Mouse (Mus musculus) left cerebral cortex, postnatal 25 days (tissue): ENCODE measurements around the gene Dnmt3c. TPM values are rescaled to one million over a fixed set of nuclear protein-coding genes. Genes with fewer than 3 reads are reported as not detected.
"Not testable (repeated sequence)": the region's sequence is repeated elsewhere in the genome, so short reads cannot be mapped to it uniquely, and the experiment has no call there.

Source experiments
- DNase-seq, 2 experiments: peaks; one replicate each; pipeline ENCODE4 v3.0.0; 2022; ENCODE audit warnings: low spot score in 2 of 2, mixed read lengths in 1 of 2
- intact Hi-C: fragments of 180-260 bp; cut with DNase I; formaldehyde crosslinking; loops from one replicate; pipeline ENCODE4 v1.15.1; 2025
- total RNA-seq, 2 experiments: library from RNA; stranded (reverse); gene quantifications; 2 replicates each; pipeline ENCODE4 v1.2.3; 2021

The Dnmt3c gene
- not detected for total RNA-seq

DNA sequence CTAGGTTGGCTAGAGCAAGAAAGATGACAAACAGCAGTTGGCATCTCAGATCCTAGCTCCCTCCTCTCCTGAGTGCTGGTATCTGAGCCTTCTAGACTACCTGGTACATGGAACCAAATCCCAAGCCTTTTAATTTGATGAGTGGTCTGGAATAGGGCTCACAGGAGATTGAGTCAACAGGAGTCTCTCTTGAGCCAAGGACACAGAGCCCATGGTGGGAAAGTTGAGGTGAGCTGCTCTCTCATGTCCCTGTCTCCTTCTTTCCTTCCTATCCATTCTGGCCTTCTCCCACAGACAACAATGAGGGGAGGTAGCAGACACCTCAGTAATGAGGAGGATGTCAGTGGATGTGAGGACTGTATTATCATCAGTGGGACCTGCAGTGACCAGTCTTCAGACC, at the start of gene Dnmt3c:
Gene Dnmt3c, plus strand, starts transcription at position 301 of the 400 bp plus-strand sequence.
- no peak for DNase-seq
- intact Hi-C loops, result no loop called here

DNA sequence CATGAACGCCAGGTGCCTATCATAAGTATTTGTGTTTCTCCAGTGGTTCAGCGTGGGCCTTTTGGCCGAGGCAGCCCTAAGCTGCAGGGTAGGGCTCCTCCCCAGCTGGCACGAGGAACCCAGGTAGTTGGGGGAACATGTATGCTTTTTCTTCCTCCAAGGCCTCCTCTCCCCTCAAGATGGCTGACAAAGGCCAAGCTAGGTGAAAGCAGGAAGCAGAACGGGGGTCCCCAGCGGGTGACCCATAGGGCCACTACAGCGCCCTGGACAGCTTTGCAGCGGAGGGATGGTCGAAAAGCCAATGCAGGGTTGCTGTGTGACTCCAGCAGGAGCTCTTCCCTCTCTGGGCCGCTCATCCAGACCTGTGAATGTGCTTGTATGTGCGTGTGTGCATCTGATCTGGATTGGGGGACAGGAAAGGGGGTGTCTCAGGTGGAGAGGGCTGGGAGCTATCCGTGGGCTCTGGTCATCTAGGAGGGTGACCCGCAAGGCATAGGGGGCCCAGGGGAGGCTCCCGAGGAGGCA, 47.6 kb upstream of the Dnmt3c start:
- intact Hi-C loops, result no loop called here
- no peak for DNase-seq

DNA sequence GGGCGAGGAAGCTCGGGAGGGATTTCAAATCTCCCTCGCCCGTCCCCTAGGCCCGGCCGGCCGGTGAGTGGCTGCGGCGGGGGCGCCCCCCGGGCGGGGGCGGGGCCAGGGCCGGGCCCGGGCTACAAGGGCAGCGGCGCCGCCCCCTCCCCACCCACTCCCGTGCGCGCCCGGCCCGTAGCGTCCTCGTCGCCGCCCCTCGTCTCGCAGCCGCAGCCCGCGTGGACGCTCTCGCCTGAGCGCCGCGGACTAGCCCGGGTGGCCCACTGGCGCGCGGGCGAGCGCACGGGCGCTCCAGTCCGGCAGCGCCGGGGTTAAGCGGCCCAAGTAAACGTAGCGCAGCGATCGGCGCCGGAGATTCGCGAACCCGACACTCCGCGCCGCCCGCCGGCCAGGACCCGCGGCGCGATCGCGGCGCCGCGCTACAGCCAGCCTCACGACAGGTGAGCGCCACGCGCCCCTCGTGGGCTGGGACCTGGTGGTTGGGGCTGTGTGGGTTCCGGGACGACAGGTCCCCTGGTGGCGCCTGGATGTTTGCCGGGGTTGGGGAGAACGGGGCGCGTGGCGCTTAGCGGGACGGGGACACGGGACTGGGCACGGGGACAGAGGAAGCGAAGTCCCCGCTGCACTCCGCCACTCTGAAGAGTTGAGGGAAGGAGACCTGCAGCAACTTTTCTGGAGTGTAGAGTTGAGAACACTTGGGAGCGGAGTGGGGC, 47.0 kb upstream of the Dnmt3c start, which contains the start of gene Dnmt3b:
Gene Dnmt3b, plus strand, starts transcription at position 153 of the 716 bp plus-strand sequence.
- DNase-seq, result peak; percentile 33 to 59
- intact Hi-C loops, result no loop called here

DNA sequence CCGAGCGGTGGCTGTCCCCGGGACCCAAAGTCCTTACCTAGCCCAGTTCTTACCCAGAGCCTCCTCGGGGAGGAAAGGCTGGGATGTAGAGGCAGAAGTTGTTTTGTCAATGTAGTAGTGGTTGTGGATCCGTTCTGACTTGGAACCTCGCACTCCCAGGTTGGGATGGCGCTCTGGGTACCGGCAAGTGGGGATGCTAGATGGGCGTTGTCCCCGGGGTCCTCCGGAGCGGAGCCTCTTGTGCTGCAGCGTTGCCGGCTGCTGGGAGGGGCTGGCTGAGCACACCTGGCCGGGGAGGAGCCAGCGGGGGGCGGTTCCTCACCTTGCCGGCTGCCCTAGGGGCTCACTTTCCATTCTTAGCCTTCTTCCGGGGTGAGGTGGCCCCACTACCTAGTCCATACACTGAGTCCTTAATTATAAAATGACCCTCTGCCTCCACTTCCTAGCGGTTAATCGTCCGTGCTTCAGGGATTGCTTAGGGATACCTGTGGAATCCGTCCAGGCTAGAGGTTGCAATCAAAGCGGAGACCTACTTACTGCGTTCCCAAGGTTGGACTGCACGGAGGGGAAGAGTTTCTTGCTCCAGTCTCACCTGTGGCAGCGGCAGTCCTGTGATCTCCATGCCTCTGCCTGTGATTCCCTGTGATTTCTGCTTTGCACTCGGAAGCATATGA, 46.3 kb upstream of the Dnmt3c start:
- no peak for DNase-seq
- intact Hi-C loops, result no loop called here

DNA sequence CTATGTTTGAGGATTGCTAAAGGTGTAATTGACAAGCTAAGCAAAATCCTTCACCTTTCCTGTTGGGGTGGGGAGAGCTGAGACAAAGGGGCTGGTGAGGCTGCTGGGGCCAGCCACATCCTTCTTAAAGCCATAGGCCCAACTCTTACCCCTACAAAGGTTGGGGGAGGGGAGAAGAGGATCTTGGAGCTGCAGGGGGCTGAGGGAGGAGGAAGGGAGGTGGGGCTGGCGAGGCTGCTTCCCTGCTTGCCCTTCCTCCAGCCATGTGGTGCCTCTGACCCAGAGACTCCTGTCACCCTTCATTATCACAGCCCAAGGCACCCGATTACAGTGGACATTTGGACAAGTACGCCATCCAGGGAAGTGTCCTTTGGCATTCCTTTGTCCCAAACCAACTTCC, 44.8 kb upstream of the Dnmt3c start:
- intact Hi-C loops, result no loop called here
- no peak for DNase-seq

DNA sequence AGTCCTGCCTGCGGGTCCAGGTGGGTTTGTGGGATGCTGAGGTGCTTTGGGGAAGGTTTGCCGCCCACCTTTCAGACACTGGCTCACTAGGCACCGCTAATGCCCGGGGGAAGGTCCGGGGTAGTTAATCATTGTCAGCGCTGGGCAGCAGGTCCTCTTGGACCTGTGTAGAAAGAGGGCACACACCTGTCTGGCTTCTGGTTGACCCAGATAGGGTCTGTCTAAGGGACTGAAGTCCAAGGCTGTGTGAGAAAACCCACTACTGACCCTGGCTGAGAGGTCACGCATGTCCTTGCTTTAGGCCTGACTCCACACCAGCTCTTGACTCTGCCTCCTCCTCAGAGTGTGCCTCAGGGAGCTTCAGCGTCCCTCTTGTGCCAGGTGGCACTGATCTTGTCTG, 38.8 kb upstream of the Dnmt3c start:
- DNase-seq, intact Hi-C loops: not testable (repeated sequence)

DNA sequence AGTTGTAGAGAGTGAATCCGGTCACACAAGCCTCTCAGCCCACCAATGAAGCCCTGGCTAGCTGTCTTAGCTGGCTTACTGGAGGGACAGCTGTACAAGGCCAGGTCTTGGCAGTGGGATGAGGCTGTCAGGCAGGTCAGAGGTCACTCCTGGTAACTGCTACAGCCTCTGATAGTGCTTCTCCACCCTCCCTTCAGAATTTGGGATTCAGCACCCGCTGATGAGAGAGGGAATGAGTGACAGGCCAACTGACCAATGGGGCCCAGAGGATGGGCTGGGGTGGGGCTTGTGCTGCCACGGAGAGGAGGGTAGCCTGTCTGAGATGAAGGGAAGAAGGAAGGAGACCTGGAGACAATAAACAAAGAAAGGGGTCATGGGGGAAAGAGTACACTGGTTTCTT, 35.8 kb upstream of the Dnmt3c start:
- intact Hi-C loops, result no loop called here
- DNase-seq, result no peak

DNA sequence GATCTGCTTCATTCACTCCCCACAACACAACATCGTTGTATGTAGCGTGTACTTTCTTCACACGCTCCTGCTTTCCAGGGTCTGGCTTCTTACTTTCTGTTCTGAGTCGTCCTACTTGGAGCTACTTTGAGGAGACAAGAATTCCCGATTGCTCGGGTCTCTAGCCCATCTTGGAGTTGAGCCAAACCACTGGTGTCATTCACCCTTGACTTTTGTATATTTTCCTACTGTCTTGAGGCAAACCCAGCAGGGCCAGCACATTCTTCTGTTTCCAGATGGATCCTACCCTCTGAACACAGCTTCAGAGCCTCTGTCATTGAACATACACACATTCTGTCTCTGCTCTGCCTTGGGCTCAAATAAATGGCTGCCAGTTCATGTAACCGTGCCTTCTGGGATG, 31.1 kb upstream of the Dnmt3c start:
- DNase-seq, result no peak
- intact Hi-C loops, result loop anchor here (5.0 kb wide), 2 partner anchors 132 to 287 kb away; no protein-coding TSS in a partner anchor

DNA sequence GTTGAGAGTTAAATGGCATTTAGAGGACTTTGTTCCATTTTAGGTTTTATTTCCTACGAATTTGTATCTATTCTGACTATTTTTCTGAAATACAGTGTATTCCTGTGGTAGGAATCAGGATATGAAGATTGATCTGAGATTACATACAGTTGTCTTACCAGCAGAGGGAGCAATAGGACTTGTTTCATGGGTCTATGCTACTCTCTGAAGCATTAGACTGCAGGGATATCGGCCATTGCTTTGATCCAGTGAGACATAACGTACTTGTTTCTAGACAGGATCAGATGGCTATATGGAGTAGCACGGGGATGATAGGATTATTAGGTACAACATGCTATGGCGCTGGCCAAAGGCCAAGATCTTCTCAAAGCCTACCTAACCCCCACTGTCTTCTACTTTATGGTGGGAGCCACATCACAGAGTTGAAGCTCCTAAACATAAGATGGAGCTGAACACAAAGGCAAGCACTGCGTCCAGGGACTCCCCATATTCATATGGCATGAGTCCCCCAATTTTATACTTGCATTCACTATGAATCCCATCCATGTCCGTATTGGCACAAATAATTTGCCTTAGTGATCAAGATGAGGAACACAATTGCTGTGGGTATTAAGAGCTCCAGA, 27.6 kb upstream of the Dnmt3c start:
- intact Hi-C loops, result loop anchor here (2.0 to 5.0 kb wide), 4 partner anchors 128 to 283 kb away; no protein-coding TSS in a partner anchor
- DNase-seq, result peak; percentile 52 to 75

DNA sequence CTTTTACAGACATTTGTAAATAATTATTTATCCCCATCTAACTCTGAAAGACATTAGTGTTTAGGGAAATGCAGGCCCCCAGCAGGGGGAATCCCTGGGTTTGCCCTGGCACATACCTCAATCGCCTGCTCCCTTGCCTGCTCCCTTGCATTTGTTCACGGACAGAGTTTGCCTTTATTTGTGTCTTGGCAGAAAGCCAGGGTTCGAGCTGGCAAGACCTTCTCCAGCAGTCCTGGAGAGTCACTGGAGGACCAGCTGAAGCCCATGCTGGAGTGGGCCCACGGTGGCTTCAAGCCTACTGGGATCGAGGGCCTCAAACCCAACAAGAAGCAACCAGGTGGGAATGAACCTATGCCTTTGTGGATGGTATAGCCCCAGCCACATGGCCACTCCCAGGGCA, 26.3 kb upstream of the Dnmt3c start:
- DNase-seq, result peak in 1 of 2 experiments; percentile 8
- intact Hi-C loops, result no loop called here

DNA sequence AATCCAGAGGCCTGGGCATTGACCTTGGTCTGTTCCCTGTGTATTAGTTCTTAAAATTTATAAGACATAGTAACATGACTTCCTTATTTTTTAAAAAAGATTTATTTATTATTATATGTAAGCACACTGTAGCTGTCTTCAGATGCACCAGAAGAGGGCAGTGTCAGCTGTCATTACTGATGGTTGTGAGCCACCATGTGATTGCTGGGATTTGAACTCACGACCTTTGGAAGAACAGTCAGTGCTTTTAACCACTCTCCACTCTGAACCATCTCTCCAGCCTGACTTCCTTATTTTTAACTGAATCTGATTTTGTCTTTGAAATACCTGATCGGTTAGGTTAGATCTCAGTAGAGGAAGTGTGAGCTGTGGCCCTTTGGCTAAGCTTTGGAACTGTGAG, 23.8 kb upstream of the Dnmt3c start:
- no peak for DNase-seq
- intact Hi-C loops, result loop anchor here (1.0 kb wide), 1 partner anchor 45 kb away; no protein-coding TSS in a partner anchor

DNA sequence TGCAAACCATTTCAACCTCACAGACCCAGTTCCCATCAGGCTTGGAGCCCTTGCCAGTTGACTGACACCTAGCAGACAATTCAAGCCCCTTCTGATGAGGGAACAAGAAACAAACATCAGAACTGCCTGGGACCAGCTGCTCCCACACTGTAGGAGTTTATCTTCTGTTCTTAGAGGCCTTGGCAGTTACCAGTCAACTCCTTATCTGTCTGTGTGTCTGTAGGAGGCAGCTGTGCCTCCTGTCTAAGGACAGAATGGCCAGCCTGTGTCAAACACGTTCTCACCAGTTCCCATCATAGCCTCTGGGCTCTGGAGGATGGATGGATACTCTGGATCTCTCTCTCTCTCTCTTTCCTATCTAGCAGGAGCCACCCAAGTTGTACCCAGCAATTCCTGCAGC, 21.1 kb upstream of the Dnmt3c start:
- DNase-seq, intact Hi-C loops: not testable (repeated sequence)

DNA sequence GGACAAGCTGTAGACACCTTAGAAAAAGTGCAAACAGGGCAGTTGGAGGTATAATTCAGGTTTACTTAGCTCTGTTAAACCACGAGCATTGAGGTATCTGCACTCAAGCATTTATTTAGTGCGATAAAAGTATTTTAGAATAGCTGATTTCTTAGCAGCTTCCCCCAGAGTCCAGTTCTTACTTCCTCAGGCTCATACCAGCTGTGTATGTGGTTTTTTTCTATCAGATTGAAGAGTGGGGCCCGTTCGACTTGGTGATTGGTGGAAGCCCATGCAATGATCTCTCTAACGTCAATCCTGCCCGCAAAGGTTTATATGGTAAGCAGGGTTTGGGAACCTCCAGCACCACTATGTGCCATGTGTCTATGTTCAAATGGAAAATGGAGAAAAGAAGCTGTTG, 19.5 kb upstream of the Dnmt3c start:
- intact Hi-C loops, result no loop called here

DNA sequence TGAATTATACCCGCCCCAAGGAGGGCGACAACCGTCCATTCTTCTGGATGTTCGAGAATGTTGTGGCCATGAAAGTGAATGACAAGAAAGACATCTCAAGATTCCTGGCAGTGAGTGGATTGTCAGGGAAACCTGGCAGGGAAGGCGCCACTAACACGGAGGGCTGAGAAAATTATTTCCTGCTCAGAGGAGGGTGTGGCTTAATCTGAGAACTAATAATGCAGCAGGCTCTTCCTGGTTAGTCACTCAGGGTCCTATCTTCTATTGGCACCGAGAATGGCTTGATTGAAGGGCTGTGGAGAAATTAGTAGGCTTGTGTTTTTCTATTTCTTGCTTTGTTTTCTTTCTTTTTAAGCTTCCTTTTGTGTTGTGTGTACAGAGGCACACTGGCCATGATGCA, 18.9 kb upstream of the Dnmt3c start:
- intact Hi-C loops, result no loop called here
- no peak for DNase-seq

More for the DNA sequence above, 19.5 kb upstream of the Dnmt3c start:
- no peak for DNase-seq

DNA sequence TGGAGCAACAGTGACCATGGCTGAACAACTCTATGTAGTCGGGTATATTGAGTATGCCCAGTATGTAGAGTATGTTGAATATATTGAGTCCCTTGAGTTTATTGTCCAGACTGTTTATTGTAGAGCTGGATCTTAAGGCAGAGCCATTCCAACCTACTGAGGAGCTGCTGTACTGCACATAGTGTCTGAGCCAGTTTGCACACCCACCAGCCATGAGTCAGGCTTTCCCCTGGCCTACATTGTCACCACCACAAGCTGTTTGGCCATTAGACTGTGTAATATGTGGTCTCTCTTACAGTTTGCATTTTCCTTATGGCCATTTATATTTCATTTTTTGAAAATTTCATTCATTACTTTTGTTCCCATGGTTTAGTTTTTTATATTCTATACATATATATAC, 16.5 kb upstream of the Dnmt3c start:
- peak; percentile 5 to 81 for DNase-seq
- intact Hi-C loops, result no loop called here

DNA sequence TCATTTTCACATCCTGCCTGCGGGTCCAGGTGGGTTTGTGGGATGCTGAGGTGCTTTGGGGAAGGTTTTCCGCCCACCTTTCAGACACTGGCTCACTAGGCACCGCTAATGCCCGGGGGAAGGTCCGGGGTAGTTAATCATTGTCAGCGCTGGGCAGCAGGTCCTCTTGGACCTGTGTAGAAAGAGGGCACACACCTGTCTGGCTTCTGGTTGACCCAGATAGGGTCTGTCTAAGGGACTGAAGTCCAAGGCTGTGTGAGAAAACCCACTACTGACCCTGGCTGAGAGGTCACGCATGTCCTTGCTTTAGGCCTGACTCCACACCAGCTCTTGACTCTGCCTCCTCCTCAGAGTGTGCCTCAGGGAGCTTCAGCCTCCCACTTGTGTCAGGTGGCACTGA, 3.0 kb upstream of the Dnmt3c start:
- intact Hi-C loops, DNase-seq: not testable (repeated sequence)

DNA sequence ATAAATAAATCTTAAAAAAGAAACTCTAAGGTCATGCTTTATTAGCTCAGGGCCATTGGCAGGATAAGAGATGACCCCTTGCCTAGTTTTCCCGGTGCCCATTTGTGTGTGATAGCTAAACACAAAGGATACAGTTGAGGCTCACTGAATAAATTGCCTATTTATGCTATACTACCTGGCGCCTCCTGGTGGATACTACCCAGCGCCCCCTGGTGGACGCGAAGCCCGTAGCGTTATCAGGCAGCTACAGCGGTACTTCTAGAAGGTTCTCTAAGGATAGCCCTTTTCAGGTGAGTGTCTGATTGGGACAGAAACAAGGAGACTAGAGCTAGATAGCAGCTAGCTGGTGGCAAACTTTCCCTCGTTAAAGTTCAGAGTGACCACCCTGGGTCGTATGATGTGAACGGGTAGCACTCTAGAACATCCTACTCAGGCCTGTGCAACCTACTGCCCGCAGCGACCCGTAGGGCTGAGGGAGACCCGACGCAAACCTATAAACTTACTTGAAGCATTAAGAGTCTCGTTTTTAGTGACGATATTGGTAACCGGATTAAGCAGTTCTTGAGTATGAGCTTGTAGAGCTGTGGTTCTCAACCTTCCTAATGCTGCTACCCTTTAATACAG, 1.9 kb upstream of the Dnmt3c start:
- intact Hi-C loops, result no loop called here
- peak; percentile 5 to 6 for DNase-seq

DNA sequence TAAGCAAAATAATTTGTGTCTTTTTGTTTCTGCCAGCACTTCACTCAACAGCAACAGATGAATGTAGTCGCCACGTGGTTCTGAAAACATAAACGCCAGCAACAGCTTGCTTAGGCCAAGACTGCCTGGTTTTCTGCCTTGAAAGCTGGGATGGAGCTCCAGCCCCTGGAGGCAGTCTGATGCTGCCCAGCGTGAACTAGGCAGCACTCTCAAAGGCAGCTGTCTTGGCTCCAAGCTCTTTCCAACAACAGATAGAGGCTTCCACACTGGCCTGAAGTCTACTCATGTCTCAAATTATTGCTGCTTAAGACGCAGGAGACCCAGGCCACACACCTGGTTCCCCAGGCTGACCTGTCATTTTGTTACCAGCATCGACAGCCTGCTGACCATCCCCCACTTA, 6.9 kb downstream of the Dnmt3c start:
- intact Hi-C loops, result no loop called here
- DNase-seq, result no peak

DNA sequence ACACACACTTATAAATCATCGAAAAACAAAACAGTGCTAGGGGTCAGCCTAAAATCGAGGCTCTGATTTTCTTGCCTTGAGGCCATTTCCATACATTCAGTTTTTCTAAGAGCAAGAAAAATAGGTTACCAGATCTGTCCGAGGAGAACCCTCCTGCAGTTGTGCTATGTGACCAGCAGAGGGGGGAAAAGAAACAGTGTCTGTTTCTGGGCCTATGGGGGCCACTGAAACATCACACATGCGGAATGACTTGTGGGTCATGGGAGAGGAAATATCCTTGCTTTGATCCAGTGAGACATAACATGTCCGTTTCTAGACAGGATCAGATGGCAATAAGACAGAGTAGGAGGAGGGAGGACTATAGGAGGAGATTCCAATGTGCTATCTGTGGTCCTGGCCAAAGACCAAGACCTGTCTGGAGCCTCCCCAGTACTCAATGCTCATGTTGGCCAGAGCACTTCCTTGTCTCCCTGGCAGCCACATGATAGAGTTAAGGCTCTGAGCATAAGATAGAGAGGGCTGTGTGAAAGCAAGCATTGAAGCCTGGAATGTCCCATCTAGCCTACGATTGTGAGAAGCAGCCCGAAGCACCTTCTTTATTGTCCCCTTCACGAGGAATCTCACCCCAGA, 14.4 kb downstream of the Dnmt3c start:
- DNase-seq, result peak; percentile 4 to 19
- intact Hi-C loops, result loop anchor here (2.0 to 5.0 kb wide), 2 partner anchors 86 to 140 kb away; no protein-coding TSS in a partner anchor
